Comparison of ENCODE assay signal across 25 mouse cellular contexts in genomic region chr9:54649360-54649759, GRCm38 (mm10). TPM values are rescaled to one million over a fixed set of nuclear protein-coding genes. Genes with fewer than 3 reads are reported as not detected.
DNase-seq lines count a peak whose midpoint lies in the region; TF ChIP-seq lines count a peak whose summit lies in the region.
"Had no signal": no experiment of that assay in that cellular context is flagged by ENCODE, and none has a peak within 500 bp of the region (broad histone marks: within the 10 kb centered on the region; RNA-seq: fewer than 3 reads in every experiment).

No protein-coding gene starts in this region.

- H3K27me3 ChIP-seq in myocyte (ENCODE audit: control insufficient read depth, insufficient read depth, insufficient read length) = no peaks in the 10 kb centered on the region
- H3K27me3 ChIP-seq: embryonic facial prominence, embryonic 12.5 days; limb, embryonic 15.5 days; liver, embryonic 15.5 days; neural tube, embryonic 15.5 days had no signal

- H3K4me2 ChIP-seq in myocyte (ENCODE audit: low read depth) = no peak overlapping the region
- H3K4me2 ChIP-seq: embryonic facial prominence, embryonic 12.5 days; heart, embryonic 11.5 days; limb, embryonic 15.5 days; liver, embryonic 15.5 days; neural tube, embryonic 15.5 days had no signal

- peak; percentile 65 for DNase-seq in adrenal gland, adult 8-10 months
- no peak for DNase-seq in adrenal gland, adult 18-20 months (ENCODE audit: low spot score in 2 of 2)
- DNase-seq in ovary, adult 18-20 months (ENCODE audit: low spot score) = peak; percentile 62
- DNase-seq in ovary, postnatal 36 days (ENCODE audit: low spot score) = no peak
- DNase-seq in adipocyte (ENCODE audit: low spot score) = peak; percentile 95
- no peak for DNase-seq in gastrocnemius, adult 18-20 months (ENCODE audit: low spot score)
- no peak for DNase-seq in cerebellum, adult 18-20 months
- DNase-seq: B cell, adult 2 months; cerebellum, adult 2 months; cerebellum, postnatal 25 days; gastrocnemius, adult 2 months; kidney, postnatal 10 days; left cerebral cortex, postnatal 4 days; lung, postnatal 4 days; right cerebral cortex, postnatal 14 days; thymus, postnatal 25 days had no signal

- H3K36me3 ChIP-seq in myocyte (ENCODE audit: control insufficient read depth, insufficient read depth) = no peaks in the 10 kb centered on the region
- H3K36me3 ChIP-seq: embryonic facial prominence, embryonic 12.5 days; hindbrain, embryonic 10.5 days; limb, embryonic 15.5 days; liver, embryonic 15.5 days; midbrain, embryonic 10.5 days; neural tube, embryonic 15.5 days had no signal

- H3K79me2 ChIP-seq in myocyte (ENCODE audit: control insufficient read depth, insufficient read depth) = no peaks in the 10 kb centered on the region

- no peak for TF ChIP-seq POLR2A in myocyte (IDR thresholded peaks at IDR 0.05; ENCODE audit: insufficient read length, low read depth)

- no peak overlapping the region for H3ac ChIP-seq in myocyte (ENCODE audit: control insufficient read depth, insufficient read length)

- H3K4me3 ChIP-seq in myocyte = no peak overlapping the region
- H3K4me3 ChIP-seq: embryonic facial prominence, embryonic 12.5 days; gastrocnemius, adult 2 months; hindbrain, embryonic 10.5 days; left cerebral cortex, adult 2 months; limb, embryonic 15.5 days; liver, embryonic 15.5 days; midbrain, embryonic 10.5 days; neural tube, embryonic 15.5 days had no signal

TF ChIP-seq in myocyte, 11 proteins besides CTCF, POLR2A, EP300 and RAD21:
- TF ChIP-seq USF1 (IDR thresholded peaks at IDR 0.05; ENCODE audit: low read depth) (peak; percentile 98), CEBPB (IDR thresholded peaks at IDR 0.05; ENCODE audit: insufficient read depth, poor library complexity, severe bottlenecking) (no peak)

RNA-seq across cellular contexts. Expression of gene Acsbg1, which starts 12.3 kb away (rescaled TPM):
- total RNA-seq in adrenal gland, adult 8-10 months (2022) = 100 to 1,000 TPM; 259 to 564 (median 438) TPM
- 100 to 1,000 TPM; 221 to 307 TPM for total RNA-seq in adrenal gland, adult 18-20 months (2021)
- polyA plus RNA-seq in myocyte (2012; fragmentation: generic; extraction: Trizol) = 48.0 TPM
- under 1 TPM; 0.14 to 0.57 TPM for total RNA-seq in gastrocnemius, adult 18-20 months (2021)

RNA-seq across cellular contexts. Expression of gene Dnaja4, which starts 49.3 kb away (rescaled TPM):
- total RNA-seq in adrenal gland, adult 8-10 months (2022) = 10 to 100 TPM; 25.6 to 30.9 (median 28.1) TPM
- 10 to 100 TPM; 34.7 to 51.7 TPM for total RNA-seq in adrenal gland, adult 18-20 months (2021)
- polyA plus RNA-seq in myocyte (2012; fragmentation: generic; extraction: Trizol) = 11.7 TPM
- total RNA-seq in gastrocnemius, adult 18-20 months (2021) = 100 to 1,000 TPM in 1 of 2 experiments, 10 to 100 TPM in 1; 60.1 to 115 TPM

Comparison
In these comparisons a context has a peak if more than half of its experiments do, and no peak if none do; other contexts are left out.
1. DNase-seq: peak in adrenal gland, adult 8-10 months (single experiment), ovary, adult 18-20 months (single experiment) and adipocyte (single experiment); none in adrenal gland, adult 18-20 months (0 of 2), ovary, postnatal 36 days (single experiment), gastrocnemius, adult 18-20 months (single experiment) and cerebellum, adult 18-20 months (0 of 2).
2. RNA of gene Acsbg1, which starts 12.3 kb away (total RNA-seq): 259 to 564 TPM in adrenal gland, adult 8-10 months and 221 to 307 TPM in adrenal gland, adult 18-20 months; 0.14 to 0.57 TPM in gastrocnemius, adult 18-20 months; every median in the first group is over 100 times any median in the second.